Mouse (Mus musculus) CH12F3 (cell line): ENCODE data around the gene Hectd4.
"Not testable (repeated sequence)": the region's sequence is repeated elsewhere in the genome, so short reads cannot be mapped to it uniquely, and the experiment has no call there.

Experiments used
- in situ Hi-C: fragments of 300-500 bp; cut with MboI; formaldehyde crosslinking; loops from 2 replicates; pipeline ENCODE4 v1.14.3; 2020; ENCODE audit warnings: low sequenced_read_pairs

Gene Hectd4

DNA sequence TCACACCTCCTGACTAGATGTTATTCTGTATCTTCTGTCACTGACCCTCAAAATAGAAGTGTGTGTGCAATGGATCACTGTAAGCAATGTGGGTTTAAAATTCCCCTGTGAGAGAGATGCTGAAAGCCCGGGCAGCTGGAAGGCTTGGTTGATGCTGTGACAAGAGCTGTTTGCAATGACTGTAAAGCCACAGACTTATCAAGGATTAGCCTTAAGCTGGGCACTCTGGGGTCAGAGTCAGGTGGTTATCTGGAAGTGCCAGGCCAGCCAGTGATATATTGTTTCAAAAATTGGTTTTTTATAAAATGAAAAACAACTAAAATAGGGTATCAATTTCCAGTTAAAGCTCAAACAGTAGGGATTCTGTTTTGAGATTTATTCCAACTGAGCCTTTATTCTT lies 56.8 kb downstream of the Hectd4 start:
- in situ Hi-C loops: no loop called here

DNA sequence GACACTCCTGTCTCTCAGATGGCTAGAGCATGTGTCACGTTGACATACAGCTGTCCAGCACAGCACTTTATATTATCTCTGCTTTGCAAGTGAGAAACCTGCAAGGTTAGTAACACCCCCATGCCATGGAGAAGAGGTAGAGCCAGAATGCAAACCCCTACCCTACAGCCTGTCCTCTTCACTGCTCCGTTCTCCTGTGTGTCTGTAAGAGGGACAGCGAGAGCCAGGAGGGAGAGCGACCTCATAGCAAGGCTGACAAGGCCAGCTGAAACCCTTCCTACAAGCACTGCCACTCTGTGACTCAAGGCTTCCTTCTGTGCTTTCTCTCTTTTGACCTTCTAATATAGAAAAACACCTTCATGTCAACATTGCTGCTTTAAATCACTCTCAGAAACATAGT lies 60.4 kb downstream of the Hectd4 start:
- in situ Hi-C loops: no loop called here

DNA sequence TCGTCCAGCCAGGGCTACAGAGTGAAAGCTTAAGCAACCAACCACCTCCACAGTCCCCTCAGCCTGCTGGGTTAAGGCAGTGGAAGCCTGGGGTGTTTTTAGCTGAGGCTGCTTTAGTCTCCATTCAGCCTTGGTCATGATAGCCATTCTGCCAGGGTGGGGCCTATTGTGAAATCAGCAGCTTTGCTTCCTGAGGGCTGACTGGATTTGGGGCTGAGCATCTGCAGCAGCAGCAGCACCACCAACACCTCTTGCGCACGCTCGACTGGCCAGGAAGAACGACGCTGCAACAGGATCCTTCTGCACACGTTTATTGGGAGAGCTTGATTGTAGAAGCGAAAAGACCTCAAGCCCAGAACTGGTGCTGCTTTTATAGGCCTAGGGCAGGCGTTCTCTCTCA lies 63.0 kb downstream of the Hectd4 start:
- in situ Hi-C loops: no loop called here

DNA sequence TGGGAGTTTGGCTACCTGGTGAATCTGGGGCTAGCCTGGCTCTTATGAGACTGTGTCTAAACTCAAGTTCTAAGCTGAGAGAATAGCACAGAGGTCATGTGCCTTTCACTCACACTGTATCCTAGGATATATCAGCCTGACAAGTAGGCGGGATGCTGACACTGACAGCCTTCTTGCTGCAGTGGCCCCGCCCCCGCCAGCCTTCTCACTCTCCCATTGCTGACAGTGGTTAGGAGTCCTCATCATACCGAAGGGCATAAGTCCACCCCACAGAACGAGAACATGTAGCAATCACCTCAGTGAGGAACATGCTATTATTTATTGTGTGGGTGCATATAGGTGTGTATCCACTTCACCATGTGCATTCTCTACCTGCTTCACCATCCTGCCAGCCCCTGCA lies 64.8 kb downstream of the Hectd4 start:
- in situ Hi-C loops: no loop called here

DNA sequence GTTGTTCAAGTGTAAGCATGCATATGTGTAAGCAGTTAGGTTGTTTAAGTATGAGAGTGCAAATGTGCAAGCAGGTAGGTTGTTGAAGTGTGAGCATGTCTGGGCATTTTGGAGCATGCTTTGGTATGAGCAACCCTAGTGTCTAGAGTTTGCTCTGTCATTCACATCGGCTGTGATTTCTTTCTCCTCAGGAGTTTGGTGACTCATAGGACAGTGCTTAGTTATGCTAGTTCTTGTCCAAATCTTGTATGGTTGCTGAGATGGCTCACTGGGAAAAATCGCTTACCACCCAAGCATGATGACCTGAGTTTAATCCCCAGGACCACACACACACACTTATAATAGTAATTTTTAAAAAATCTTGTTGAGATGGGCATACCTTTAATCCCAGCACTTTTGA lies 67.2 kb downstream of the Hectd4 start:
- in situ Hi-C loops: no loop called here

DNA sequence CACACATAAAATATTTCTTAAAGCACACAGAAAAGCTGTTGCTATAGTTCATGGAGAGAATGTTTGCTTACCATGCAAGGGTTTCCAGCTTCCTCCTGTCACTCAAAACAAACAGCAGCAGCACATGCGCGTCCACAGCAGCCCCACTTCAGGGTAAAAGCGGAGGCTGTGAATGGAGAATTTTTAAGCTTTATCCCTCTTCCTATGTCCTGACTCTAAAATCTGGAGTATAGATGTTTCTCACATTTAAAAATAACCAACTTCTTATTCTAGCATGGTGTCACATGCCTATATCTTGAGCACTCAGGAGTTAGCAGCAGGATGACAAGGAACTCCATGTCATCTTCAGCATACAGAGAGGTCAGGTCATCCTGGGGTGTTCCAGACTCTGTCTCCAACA lies 70.3 kb downstream of the Hectd4 start:
- in situ Hi-C loops: no loop called here

DNA sequence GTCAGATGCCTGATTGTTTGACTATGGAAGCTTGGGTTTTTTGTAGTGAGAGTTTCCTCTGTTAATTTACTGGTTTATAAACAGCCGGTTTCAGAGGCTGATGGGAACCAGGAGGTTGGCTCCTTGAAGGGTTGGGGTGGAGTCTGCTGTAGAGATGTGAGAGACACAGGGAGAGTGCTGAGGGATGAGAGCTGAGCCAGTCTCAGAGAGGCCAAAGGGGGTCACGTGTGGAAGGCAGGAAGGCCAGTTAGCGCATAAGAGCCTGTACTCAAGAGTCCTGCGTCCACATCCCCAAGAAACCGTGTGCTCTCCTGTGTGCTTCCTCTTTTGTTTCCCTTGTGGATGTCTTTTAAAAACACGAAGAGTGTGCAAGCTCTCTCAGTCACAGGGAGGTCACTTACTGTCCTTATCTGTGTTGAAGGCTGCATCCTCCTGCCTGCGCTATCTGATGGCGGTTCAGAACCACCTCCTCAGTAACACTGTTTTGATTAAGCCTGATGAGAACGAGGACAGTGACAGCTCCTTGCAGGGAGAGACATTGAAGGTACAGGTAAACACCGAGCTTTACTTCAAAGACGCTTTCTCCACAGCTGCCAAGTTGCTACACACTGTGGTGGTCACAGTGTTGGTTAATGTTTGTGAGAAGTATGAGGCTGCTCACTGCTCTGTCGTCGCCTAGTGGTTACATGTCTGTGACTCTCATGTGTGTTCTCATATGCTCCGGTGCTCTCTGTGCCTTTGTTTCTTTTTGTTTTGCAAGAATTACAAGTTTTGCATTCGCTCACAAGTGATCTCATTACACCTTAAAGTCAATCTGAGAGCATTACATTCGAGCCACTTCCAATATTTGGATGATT lies 72.5 kb downstream of the Hectd4 start:
- in situ Hi-C loops: no loop called here

DNA sequence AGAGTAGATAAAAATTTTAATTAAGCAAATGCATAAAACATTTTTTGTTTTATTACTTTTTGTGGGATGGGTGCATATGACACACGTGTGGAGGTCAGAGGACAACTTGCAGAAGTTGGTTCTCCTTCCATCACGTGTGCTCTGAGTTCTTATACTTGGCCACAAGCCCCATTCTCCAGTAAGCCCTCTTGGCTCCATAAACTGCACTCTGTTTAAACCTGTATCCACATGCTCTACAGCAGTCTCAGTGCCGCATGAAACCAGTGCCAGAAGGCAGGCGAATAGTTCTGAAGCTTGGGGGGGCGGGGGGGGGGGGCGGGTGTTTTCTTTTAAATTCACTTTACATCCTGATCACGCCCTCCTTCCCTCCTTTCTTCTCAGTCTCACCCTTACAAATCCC lies 85.0 kb downstream of the Hectd4 start:
- in situ Hi-C loops: no loop called here

DNA sequence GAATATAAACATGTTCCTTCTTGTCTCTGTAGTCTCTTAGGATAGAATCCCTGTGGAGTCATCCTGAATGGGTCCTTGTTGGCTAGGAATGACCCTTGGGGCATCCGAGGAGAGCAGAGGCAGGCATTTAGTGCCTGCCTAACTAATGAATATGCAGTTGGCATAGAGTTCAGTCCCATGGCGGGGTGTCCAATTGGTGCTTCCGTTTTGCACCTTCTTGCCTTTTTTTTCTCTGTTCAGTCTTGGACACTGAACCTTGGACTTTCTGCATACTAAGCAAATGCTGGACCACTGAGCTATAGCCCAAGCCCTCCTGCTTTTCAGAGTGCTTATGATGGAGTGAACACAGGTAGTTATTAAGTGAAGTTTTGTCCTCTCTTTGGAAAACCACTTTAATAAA lies 87.6 kb downstream of the Hectd4 start:
- in situ Hi-C loops: no loop called here

DNA sequence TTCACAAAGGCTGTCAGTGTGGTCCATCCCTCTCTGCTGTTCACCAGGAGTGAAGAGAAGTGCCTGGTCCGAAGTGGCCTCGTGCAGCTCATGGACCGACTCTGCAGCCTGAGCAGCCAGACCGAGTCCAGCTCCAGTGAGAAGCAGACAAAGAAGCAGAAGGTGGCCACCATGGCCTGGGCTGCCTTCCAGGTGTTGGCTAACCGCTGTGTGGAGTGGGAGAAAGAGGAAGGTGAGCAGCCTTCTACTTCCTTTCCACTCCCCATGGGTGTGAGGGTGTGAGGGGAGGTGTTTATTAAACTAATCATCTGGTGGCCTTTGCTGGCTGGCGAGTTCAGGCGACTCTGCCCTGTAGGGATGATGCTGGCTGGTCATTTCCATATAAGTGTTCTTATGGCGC lies 91.6 kb downstream of the Hectd4 start:
- in situ Hi-C loops: no loop called here

DNA sequence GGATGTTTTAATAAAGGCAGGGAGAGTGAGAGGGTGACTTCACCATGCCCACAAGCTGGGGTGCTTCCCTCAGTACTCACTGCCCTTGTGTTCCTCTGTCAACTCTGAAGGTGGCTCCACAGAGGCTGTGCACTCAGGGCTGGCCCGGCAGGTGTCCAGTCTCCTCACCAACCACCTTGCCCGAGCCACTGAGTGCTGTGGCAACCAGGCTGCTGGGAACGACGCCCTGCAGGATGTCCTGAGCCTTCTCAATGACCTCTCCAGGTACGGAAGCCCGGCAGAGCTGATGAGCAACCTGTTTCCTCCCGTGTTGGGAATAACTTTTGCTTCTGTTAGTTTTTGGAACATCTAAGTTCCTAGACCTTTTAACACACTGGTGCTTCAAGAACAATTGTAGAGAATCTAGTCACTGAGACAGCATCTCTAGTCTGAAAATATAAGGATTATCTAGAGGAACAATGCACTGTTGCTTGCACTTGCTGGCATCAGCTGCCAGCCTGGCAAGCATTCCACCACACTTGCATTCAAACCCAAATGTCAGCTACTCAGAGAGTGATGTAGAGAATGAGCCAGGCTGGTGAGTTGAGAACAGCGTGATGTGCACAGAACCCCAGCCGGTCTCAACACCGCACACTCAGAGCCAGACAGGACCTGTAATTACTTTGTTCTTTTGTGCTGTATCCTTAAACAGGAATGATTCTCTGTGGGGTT lies 93.9 kb downstream of the Hectd4 start:
- in situ Hi-C loops: no loop called here

DNA sequence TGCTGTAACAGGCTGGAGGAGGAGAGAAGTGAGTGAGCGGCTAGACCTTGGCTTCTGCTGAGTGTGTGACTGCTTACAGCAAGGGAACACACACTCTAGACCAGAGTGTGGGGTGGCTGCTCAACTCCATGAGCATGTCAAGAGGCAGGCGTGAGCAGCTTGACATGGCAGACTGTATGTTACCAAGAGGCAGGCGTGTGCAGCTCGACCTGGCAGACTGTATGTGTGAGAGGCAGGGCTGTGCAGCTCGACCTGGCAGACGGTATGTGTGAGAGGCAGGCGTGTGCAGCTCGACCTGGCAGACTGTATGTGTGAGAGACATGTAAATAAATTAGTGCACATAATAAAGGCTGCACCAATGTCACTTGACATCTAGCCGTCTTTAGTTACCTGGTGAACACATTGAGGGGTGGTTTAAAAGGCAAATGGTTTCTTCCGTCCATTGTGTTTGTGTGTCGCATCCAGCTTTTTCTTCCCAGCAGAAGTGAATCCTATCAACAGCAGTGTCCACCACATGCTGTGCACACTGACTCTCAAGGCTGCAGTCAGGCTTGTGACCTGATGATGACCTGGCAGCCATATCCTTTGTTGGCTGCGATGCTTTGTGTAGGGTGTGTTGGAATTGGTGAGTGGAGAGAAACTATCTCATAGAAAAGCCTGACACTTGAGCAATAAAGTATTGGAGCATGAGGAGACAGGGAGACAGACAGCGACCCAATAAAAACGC lies 106.2 kb downstream of the Hectd4 start:
- in situ Hi-C loops: no loop called here

DNA sequence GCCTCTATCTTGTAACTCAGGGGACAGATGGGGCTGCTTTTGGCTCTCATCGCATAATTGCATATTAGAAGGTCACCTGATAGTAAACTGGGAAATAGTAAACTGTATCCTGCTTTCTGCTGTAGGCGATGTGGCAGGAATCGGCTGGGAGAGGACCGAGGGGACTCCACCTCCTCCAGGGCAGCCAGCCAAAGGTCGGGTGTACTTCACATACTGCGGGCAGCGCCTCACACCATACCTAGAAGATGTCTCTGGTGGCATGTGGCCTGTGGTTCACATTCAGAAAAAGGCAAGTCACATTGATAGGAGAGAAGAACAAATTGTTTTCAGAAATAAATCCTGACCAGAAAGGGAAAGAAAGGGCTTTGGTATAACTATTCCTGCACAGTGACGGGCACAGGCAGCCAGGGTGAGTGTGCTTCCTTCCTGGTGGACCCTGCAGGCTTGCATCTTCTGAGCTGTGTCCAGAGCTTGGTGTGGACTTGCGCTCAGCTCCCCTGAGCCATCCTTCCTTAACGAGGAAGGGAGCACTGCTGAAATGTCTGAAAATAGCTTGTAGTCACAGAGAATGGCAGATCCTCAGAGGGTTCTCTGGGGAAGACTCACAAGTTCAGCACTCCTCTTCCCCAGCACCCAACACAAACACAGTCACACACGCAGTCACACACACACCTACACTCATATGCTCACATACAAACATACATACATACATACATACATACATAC lies 109.5 kb downstream of the Hectd4 start:
- in situ Hi-C loops: no loop called here

DNA sequence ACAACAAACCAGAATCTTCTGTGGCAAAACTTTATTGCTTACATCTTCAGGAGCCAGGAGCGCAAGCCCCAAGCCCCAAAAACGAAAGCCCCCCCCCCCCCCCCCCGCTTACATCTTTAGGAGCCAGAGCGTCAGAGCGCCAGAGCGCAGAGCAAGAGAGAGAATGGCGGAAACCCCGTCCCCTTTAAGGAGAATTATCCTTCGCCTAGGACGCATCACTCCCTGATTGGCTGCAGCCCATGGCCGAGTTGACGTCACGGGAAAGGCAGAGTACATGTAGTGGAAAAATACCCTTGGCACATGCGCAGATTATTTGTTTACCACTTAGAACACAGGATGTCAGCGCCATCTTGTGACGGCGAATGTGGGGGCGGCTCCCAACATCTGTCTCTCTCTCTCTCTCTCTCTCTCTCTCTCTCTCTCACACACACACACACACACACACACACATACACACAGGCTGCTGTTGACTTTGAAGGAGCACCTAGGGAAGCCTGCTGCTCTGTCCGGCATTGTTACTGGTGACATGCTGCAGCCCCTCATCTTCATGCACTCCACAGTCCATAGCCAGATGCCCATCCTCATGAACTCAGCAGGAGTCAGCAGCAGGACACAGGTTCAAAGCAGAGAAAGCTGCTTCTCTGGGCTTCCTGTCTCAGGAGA lies 110.3 kb downstream of the Hectd4 start:
- in situ Hi-C loops: not testable (repeated sequence)

DNA sequence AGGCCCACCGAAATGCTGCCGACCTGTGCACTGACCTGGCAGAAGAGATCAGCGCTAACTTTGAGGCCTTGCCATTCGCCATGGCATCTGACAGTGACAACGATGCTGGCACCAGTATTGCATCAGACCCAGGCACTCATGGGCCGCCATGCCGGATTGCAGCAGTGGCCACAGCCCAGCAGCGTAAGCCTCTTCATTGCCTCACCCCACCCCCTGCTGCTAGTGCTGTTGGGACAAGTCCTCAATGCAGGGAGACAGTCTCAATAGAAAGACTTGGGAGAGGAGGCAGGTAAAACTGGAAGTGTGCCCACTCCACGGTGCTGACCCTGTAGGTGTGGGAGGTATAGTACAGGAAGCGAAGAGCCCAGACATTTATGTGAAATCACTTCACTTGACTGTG lies 111.7 kb downstream of the Hectd4 start:
- in situ Hi-C loops: no loop called here

DNA sequence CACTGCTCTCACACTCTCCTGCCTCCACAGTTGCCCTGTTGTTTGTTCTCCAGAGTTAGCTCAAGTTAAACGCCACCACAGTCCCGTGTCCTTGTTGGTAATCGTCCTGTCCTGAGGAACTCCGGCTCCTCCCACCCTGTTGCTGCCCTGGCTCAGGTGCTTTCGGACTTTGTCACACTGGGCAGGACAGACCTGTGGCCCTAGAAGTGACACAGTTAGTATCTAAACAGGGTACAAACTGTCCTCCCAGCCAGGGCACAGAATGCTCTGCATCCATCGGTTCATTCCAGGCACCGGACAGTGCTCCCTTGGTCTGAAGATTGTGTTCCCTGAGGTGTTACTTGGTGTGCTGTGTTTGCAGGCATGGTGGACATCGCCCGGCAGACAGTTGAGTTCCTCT lies 114.0 kb downstream of the Hectd4 start:
- in situ Hi-C loops: no loop called here

DNA sequence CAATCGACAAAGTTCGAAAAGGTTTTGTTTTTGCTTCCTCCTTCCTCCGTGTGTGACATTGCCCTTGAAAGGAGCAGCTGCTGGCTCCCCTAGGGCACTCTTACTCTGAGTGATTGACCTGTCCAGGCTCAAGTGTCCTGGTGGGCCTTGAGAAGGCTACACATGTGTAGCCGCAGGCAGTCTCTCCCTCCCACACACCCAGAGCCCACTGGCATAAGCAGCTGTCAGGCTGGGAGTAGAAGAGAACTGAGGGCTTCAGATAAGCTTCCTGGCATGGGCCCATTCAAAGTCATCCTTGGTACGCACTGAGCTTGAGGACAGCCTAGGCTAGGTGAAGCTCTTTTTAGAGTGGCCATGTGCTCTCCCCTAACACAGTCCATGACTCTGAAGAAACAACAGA lies 114.4 kb downstream of the Hectd4 start:
- in situ Hi-C loops: no loop called here

DNA sequence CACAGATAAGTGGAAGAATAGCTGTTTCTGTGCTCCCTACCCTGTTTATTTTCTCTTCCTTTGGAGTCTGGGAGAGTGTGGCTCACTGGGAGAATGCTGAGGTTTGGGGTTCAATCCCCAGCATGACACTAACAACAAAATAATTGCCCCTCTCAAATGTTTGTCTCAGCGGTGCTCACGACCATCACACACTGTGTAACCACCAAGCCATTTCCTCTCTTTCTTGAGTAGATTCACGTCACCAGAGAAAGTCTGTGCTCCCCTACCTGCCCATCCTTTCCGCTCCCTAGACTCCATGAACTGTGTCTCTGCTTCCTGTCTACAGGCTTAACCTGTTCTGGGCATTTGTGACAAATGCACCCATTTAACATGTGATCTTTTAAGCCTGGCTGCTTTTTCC lies 115.4 kb downstream of the Hectd4 start:
- in situ Hi-C loops: no loop called here

DNA sequence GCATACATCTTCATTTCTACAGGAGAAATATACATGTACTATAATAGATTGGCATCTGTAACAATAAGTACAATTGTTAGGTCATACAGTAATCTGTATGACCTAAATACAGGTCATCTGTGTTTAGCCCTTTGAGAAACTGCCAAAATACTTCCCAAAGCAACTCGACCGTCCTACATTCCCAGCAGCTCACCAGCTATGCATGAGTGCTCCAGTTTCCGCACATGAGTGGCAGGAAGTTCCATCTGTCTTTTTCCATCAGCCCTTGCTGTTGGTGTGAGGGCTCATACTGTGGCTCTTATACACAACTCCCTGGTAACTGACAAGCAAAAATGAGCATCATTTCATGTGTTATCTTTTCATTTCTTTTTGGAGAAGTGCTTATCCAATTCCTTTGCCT lies 116.0 kb downstream of the Hectd4 start:
- in situ Hi-C loops: no loop called here

DNA sequence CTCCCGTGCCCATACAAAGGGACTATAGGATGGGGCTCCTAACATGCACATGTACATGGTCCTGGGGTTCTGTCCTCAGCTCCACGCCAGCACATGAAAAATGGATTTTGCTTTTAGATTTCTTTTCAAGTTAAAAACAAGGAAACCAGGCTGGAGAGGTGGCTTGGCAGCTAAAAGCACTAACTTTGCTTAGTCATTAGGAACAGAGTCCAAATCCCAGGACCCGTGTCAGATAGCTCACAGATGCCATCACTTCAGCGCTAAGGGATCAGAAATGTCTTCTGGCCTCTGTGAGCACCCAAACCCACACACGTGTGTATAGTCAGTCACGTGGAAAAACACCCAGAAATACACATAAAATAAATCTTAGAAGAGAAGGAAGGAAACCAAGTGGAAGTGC lies 116.8 kb downstream of the Hectd4 start:
- in situ Hi-C loops: no loop called here
